Mouse (Mus musculus): ENCODE data around the gene Baiap2l1. TPM values are rescaled to one million over a fixed set of nuclear protein-coding genes. Genes with fewer than 3 reads are reported as not detected.

The Baiap2l1 gene
- total and polyA plus RNA-seq, 3 experiments = 4.5 to 7.2 (median 5.3) TPM

GRCm38 (mm10) chr5:144263496-144263895 lies 94.4 kb downstream of the Baiap2l1 start:
- no peak for DNase-seq
- Histone ChIP-seq H3K9ac (ENCODE audit: low read depth, low read length) (peak overlapping the region; percentile 11; the same call in 1 of the 2 replicates), H3K27me3 (ENCODE audit: control insufficient read depth, insufficient read depth, low read length) (no peaks in the 10 kb centered on the region), H3K36me3 (ENCODE audit: control insufficient read depth, insufficient read depth, low read length) (peaks cover 16% of the 10 kb centered on the region), H3K4me3 (no peak overlapping the region), H3K79me2 (replicated peaks; ENCODE audit: control insufficient read depth, insufficient read depth, low read length) (peaks cover 15% of the 10 kb centered on the region), H3K27ac (no peak overlapping the region), H3K4me1 (ENCODE audit: control insufficient read depth, insufficient read depth, low read length) (peaks cover 39% of the 10 kb centered on the region)
- intact Hi-C loops (cut with DNase I) = no loop called here
- TF ChIP-seq EP300 (IDR thresholded peaks at IDR 0.05; ENCODE audit: insufficient read depth, low read depth, low read length) (no peak), POLR2A (IDR thresholded peaks at IDR 0.05; ENCODE audit: insufficient read depth, low read depth, low read length) (no peak), CTCF (IDR thresholded peaks at IDR 0.05) (no peak)
- 79% methylated on average over 13 of the region's 13 CpGs for WGBS

- Histone ChIP-seq H3K36me3 (ENCODE audit: control insufficient read depth, insufficient read depth, low read length) (peaks cover 15% of the 10 kb centered on the region), H3K4me3 (no peak overlapping the region)
- TF ChIP-seq EP300 (IDR thresholded peaks at IDR 0.05; ENCODE audit: insufficient read depth, low read depth, low read length) = no peak
- TF ChIP-seq CTCF (IDR thresholded peaks at IDR 0.05) = no peak
- TF ChIP-seq POLR2A (IDR thresholded peaks at IDR 0.05; ENCODE audit: insufficient read depth, low read depth, low read length) = no peak
Measured at GRCm38 (mm10) chr5:144263082-144263481, 94.8 kb downstream of the Baiap2l1 start.

GRCm38 (mm10) chr5:144261829-144262228 lies 96.1 kb downstream of the Baiap2l1 start:
- DNase-seq = no peak
- Histone ChIP-seq H3K27ac (no peak overlapping the region), H3K36me3 (ENCODE audit: control insufficient read depth, insufficient read depth, low read length) (peaks cover 16% of the 10 kb centered on the region), H3K27me3 (ENCODE audit: control insufficient read depth, insufficient read depth, low read length) (no peaks in the 10 kb centered on the region), H3K4me1 (ENCODE audit: control insufficient read depth, insufficient read depth, low read length) (peaks cover 39% of the 10 kb centered on the region), H3K9ac (ENCODE audit: low read depth, low read length) (no peak overlapping the region), H3K4me3 (no peak overlapping the region), H3K79me2 (replicated peaks; ENCODE audit: control insufficient read depth, insufficient read depth, low read length) (peaks cover 19% of the 10 kb centered on the region)
- TF ChIP-seq CTCF (IDR thresholded peaks at IDR 0.05) (no peak), EP300 (IDR thresholded peaks at IDR 0.05; ENCODE audit: insufficient read depth, low read depth, low read length) (no peak), POLR2A (IDR thresholded peaks at IDR 0.05; ENCODE audit: insufficient read depth, low read depth, low read length) (no peak)
- intact Hi-C loops (cut with DNase I) = no loop called here
- WGBS = 74% methylated on average over 5 of the region's 5 CpGs

More at GRCm38 (mm10) chr5:144263082-144263481, 94.8 kb downstream of the Baiap2l1 start:
- Histone ChIP-seq H3K27ac (no peak overlapping the region), H3K4me1 (ENCODE audit: control insufficient read depth, insufficient read depth, low read length) (peaks cover 39% of the 10 kb centered on the region), H3K9ac (ENCODE audit: low read depth, low read length) (peak overlapping the region; percentile 11; the same call in 1 of the 2 replicates), H3K79me2 (replicated peaks; ENCODE audit: control insufficient read depth, insufficient read depth, low read length) (peaks cover 17% of the 10 kb centered on the region), H3K27me3 (ENCODE audit: control insufficient read depth, insufficient read depth, low read length) (no peaks in the 10 kb centered on the region)
- DNase-seq = no peak
- WGBS = 38% methylated on average over 9 of the region's 9 CpGs
- intact Hi-C loops (cut with DNase I) = no loop called here

GRCm38 (mm10) chr5:144261309-144261708 lies 96.6 kb downstream of the Baiap2l1 start:
- peaks cover 20% of the 10 kb centered on the region for H3K79me2 ChIP-seq (replicated peaks; ENCODE audit: control insufficient read depth, insufficient read depth, low read length)
- 66% methylated on average over 9 of the region's 9 CpGs for WGBS

GRCm38 (mm10) chr5:144260464-144260863 lies 97.4 kb downstream of the Baiap2l1 start:
- no peaks in the 10 kb centered on the region for H3K27me3 ChIP-seq (ENCODE audit: control insufficient read depth, insufficient read depth, low read length)
- peaks cover 18% of the 10 kb centered on the region for H3K36me3 ChIP-seq (ENCODE audit: control insufficient read depth, insufficient read depth, low read length)
- DNase-seq = no peak
- H3K9ac ChIP-seq (ENCODE audit: low read depth, low read length) = no peak overlapping the region
- H3K4me1 ChIP-seq (ENCODE audit: control insufficient read depth, insufficient read depth, low read length) = peaks cover 41% of the 10 kb centered on the region
- no peak overlapping the region for H3K27ac ChIP-seq
- intact Hi-C loops (cut with DNase I) = loop anchor here (1.0 kb wide), 1 partner anchor 10 kb away; no protein-coding TSS in a partner anchor
- no peak overlapping the region for H3K4me3 ChIP-seq
- H3K79me2 ChIP-seq (replicated peaks; ENCODE audit: control insufficient read depth, insufficient read depth, low read length) = peaks cover 20% of the 10 kb centered on the region
- TF ChIP-seq EP300 (IDR thresholded peaks at IDR 0.05; ENCODE audit: insufficient read depth, low read depth, low read length) (no peak), CTCF (IDR thresholded peaks at IDR 0.05) (no peak), POLR2A (IDR thresholded peaks at IDR 0.05; ENCODE audit: insufficient read depth, low read depth, low read length) (no peak)
- 59% methylated on average over 8 of the region's 8 CpGs for WGBS

More at GRCm38 (mm10) chr5:144261309-144261708, 96.6 kb downstream of the Baiap2l1 start:
- intact Hi-C loops (cut with DNase I) = no loop called here
- H3K9ac ChIP-seq (ENCODE audit: low read depth, low read length) = no peak overlapping the region
- TF ChIP-seq CTCF (IDR thresholded peaks at IDR 0.05) (no peak), EP300 (IDR thresholded peaks at IDR 0.05; ENCODE audit: insufficient read depth, low read depth, low read length) (no peak), POLR2A (IDR thresholded peaks at IDR 0.05; ENCODE audit: insufficient read depth, low read depth, low read length) (no peak)
- peaks cover 41% of the 10 kb centered on the region for H3K4me1 ChIP-seq (ENCODE audit: control insufficient read depth, insufficient read depth, low read length)
- no peak for DNase-seq
- H3K36me3 ChIP-seq (ENCODE audit: control insufficient read depth, insufficient read depth, low read length) = peaks cover 18% of the 10 kb centered on the region
- H3K4me3 ChIP-seq = no peak overlapping the region
- no peak overlapping the region for H3K27ac ChIP-seq
- no peaks in the 10 kb centered on the region for H3K27me3 ChIP-seq (ENCODE audit: control insufficient read depth, insufficient read depth, low read length)

GRCm38 (mm10) chr5:144259228-144259627 lies 98.7 kb downstream of the Baiap2l1 start:
- Histone ChIP-seq H3K4me1 (ENCODE audit: control insufficient read depth, insufficient read depth, low read length) (peaks cover 41% of the 10 kb centered on the region), H3K36me3 (ENCODE audit: control insufficient read depth, insufficient read depth, low read length) (peaks cover 18% of the 10 kb centered on the region), H3K9ac (ENCODE audit: low read depth, low read length) (peak overlapping the region; percentile 18; the same call in 1 of the 2 replicates), H3K4me3 (no peak overlapping the region; the same call in 1 of the 2 replicates), H3K79me2 (replicated peaks; ENCODE audit: control insufficient read depth, insufficient read depth, low read length) (peaks cover 20% of the 10 kb centered on the region), H3K27me3 (ENCODE audit: control insufficient read depth, insufficient read depth, low read length) (no peaks in the 10 kb centered on the region), H3K27ac (peak overlapping the region; percentile 94)
- TF ChIP-seq EP300 (IDR thresholded peaks at IDR 0.05; ENCODE audit: insufficient read depth, low read depth, low read length) (no peak), CTCF (IDR thresholded peaks at IDR 0.05) (no peak), POLR2A (IDR thresholded peaks at IDR 0.05; ENCODE audit: insufficient read depth, low read depth, low read length) (no peak)
- WGBS = 65% methylated on average over 6 of the region's 6 CpGs
- DNase-seq = no peak
- intact Hi-C loops (cut with DNase I) = no loop called here

All from heart, adult 2 months (tissue).